Mouse (Mus musculus) stomach, adult 2 months (tissue): ENCODE measurements around the gene Gm37240. TPM values are rescaled to one million over a fixed set of nuclear protein-coding genes. Genes with fewer than 3 reads are reported as not detected.

Experiments
- polyA plus RNA-seq: library from polyadenylated mRNA; depleted of rRNA; stranded (reverse); fragments of >200 nt; gene quantifications from 2 replicates; pipeline ENCODE4 v1.2.3, GENCODE M21; 2012; rRNA removed

Gm37240 gene
- 19.3 and 34.8 TPM in 2 replicates for polyA plus RNA-seq

DNA sequence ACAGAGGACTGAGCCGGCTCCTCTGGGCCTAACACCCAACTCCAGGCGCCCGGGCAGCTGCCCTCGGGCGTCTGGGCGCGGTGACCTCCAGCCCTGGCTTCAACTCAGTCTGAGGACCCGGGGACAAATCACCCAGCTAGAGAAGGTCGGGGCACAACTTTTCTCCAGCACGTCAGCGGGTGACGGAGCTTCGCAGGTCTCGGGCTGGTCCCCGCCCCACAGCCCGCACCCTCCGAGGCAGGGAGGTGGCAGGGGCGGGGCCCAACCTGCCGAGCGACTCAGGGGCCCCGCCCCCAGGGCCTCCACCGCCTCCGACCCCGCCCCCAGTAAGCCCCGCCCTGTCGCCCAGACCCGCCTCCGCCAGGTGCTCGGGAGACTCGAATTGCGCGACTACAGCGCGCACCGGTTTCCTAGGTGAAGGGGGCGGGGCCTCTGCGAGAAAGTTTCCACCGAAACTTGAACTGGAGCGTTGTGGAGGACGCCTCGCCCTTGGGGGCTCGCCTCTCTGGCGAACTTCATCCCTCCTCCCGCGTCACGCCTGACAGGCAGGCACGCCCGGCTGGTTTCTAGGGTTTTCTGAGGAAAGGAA, at the start of gene Gm37240, which contains the start of gene Glt28d2:
Gene Gm37240 (minus strand): TSS at position 280 of the 589 bp plus-strand sequence.
Gene Glt28d2 (minus strand): TSS at position 278 of the 589 bp plus-strand sequence.

GRCm38 (mm10) chr3:85817191-85817590, 70.1 kb downstream of the Gm37240 start, which contains the start of gene Fam160a1:
TSS of gene Fam160a1 (minus strand) at chr3:85817291.

DNA sequence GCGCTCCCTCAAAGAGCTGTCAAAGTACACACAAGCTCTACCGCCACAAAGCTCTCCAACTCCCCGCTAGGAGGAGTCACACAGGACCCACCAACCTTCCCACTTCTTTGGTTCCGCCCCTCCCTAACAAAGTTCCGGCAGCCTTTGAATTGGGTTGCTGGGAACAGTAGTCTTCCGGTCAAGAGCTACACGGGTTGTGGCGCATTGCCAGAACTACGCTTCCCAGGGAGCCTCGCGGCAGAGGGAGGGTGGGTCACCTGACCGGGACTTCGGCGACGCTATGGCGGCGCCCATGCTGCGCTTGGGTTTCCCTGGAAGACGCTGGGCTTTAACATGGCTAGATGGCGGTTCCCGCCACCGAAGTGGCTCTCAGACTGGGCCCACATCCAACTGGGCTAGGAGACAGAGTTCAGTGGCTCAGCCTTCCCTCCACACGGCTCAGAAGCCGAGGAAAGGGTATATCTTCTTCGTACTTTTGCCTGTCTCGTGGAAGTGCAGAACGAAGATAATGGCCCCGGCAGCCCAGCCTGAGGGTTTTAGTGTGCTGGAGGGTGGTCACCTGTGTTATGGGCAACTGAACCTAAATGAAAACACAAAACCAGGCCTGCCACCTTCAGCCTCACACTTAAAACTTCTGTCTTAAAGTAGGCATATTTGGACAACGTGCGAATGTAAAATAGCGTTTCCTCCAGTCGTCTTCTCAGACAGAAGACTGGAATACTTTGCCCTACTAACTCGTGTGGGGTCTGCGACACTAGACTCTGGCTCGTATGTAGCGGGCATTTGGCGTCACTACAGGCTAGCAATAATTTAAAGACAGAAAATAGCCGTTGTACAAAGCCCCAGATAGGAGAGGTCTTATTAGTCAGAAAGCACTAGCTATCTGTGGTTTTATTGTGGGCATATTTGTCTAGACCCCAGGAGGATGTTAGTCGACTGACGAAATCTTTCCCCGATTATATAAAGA, 313.2 kb downstream of the Gm37240 start, which contains the start of gene Gatb:
Gene Gatb (plus strand): TSS at position 256 of the 967 bp plus-strand sequence.

DNA sequence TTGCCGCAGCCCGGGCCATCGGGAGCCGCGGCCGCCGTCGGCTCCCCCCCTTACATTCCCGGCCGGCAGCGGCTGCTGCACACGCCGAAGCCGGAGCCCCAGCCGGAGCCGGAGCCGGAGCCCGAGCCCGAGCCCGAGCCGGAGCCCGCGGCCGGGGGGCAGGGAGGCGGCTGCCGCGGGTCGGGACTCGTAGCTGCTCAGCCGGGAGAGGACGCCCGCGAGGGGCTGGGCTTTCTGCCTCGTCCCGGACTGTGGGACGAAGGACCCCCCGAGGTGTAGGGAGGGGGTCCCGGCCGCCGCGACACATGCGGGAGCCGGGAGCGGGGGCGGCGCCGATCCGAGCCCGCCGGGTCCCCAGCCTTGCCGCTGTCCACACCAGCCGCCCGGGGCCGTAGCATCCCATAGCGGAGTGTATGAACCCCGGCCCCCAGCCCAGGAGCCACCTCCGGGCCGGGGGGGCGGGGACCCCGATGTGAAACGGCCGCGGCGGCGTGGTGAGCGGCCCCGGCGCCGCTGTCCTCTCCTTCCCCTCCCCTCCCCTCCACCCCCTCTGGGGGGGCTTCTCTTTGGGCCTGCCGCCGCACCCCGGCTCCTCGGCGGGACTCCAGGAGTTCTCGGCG, 1072.4 kb downstream of the Gm37240 start, which contains the start of gene Fbxw7:
Gene Fbxw7 (plus strand): TSS at position 507 of the 620 bp plus-strand sequence.

DNA sequence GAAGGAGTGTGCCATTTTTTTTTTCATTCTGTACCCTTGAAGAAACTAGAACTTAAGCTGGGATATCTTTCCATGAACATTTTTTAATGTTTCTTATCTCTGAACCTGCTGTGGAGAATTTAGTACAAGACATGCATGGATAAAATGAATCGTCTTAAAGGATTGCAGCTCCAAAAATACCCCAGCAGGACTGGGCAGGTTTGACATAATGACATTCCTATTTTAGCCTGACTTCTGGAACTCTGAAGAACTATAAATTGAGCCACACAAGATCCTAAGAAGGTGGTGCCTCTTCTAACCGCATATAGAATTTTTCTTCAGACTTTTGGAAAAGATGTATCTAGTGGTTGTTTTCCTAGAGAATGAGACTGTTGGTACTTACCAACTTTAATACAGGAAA, 1294.0 kb downstream of the Gm37240 start, which contains the start of gene Tigd4:
Gene Tigd4 (plus strand): TSS at position 301 of the 400 bp plus-strand sequence.

GRCm38 (mm10) chr3:84582023-84582912, 1305.0 kb downstream of the Gm37240 start, which contains the start of gene Arfip1:
TSS of gene Arfip1 (minus strand) at chr3:84582625.

GRCm38 (mm10) chr3:84480006-84480897, 1407.1 kb downstream of the Gm37240 start, which contains the start of gene Fhdc1:
TSS of gene Fhdc1 (minus strand) at chr3:84480429.

Other genes with a start within 250 kb of the Gm37240 start
- gene Fam160a1, start 70.2 kb downstream of the Gm37240 start, polyA plus RNA-seq = 8.9 and 9.3 TPM in 2 replicates
- gene Glt28d2, start within 50 bp of the Gm37240 start, polyA plus RNA-seq = 0.98 and 1.1 TPM in 2 replicates
- gene Sh3d19, start 83.6 kb upstream of the Gm37240 start, polyA plus RNA-seq = 34.4 and 35.2 TPM in 2 replicates
- not detected in 2 replicates for gene Prss48, start 115.0 kb upstream of the Gm37240 start, polyA plus RNA-seq